Mouse (Mus musculus): ENCODE data around the gene Gm28635.

- TF ChIP-seq CTCF (IDR thresholded peaks at IDR 0.05; ENCODE audit: borderline replicate concordance, insufficient read depth, low read depth, low read length) (no peak), POLR2A (IDR thresholded peaks at IDR 0.05; ENCODE audit: borderline replicate concordance, insufficient read depth, low read length) (no peak)
Observed at GRCm38 (mm10) chr2:84682605-84683183, 4.9 kb upstream of the Gm28635 start.
